8 mouse cellular contexts compared by ENCODE assay signal in genomic region chr17:65950183-65950582, GRCm38 (mm10). TPM values are rescaled to one million over a fixed set of nuclear protein-coding genes. Genes with fewer than 3 reads are reported as not detected.
DNase-seq lines count a peak whose midpoint lies in the region; ATAC-seq and TF ChIP-seq lines count a peak whose summit lies in the region.

No protein-coding gene starts in this region.

- H3K9me3 ChIP-seq in lung, postnatal 0 days (ENCODE audit: low read length), result no peaks in the 10 kb centered on the region
- H3K9me3 ChIP-seq in hindbrain, embryonic 10.5 days, result no peaks in the 10 kb centered on the region
- no peaks in the 10 kb centered on the region for H3K9me3 ChIP-seq in midbrain, embryonic 14.5 days (ENCODE audit: control insufficient read depth, low read length)

- H3K27ac ChIP-seq in lung, postnatal 0 days (ENCODE audit: low read length), result peak overlapping the region; percentile 92
- peak overlapping the region; percentile 96 for H3K27ac ChIP-seq in hindbrain, embryonic 10.5 days
- H3K27ac ChIP-seq in midbrain, embryonic 14.5 days (replicated peaks; ENCODE audit: low read depth, low read length), result peak overlapping the region; percentile 90

- no peak for DNase-seq in lung, postnatal 0 days (ENCODE audit: low spot score)
- no peak for DNase-seq in lung, postnatal 25 days (ENCODE audit: low spot score)
- DNase-seq in cerebellum, adult 9-10 months, result peak; percentile 71
- no peak for DNase-seq in hindbrain, embryonic 10.5 days (ENCODE audit: low spot score)
- no peak for DNase-seq in midbrain, embryonic 14.5 days
- no peak for DNase-seq in yolk sac, embryonic 10.5 days (ENCODE audit: low spot score)
- DNase-seq in adrenal gland, postnatal 36 days, result no peak

- H3K36me3 ChIP-seq in lung, postnatal 0 days (ENCODE audit: insufficient read depth, low read length), result no peaks in the 10 kb centered on the region; the same call in 1 of the 2 replicates
- peaks cover 35% of the 10 kb centered on the region for H3K36me3 ChIP-seq in hindbrain, embryonic 10.5 days
- H3K36me3 ChIP-seq in midbrain, embryonic 14.5 days (ENCODE audit: control insufficient read depth, insufficient read depth, low read length), result peaks cover 27% of the 10 kb centered on the region

- peak overlapping the region; percentile 53 for H3K4me2 ChIP-seq in lung, postnatal 0 days (replicated peaks; ENCODE audit: low read depth, low read length)
- peak overlapping the region; percentile 68 for H3K4me2 ChIP-seq in midbrain, embryonic 14.5 days (ENCODE audit: low read length)

- WGBS in lung, postnatal 0 days, result 25% methylated on average over 7 of the region's 7 CpGs
- WGBS in hindbrain, embryonic 10.5 days, result 40% methylated on average over 7 of the region's 7 CpGs
- 36% methylated on average over 7 of the region's 7 CpGs for WGBS in midbrain, embryonic 14.5 days

- no peak for TF ChIP-seq EP300 in lung, postnatal 0 days (IDR thresholded peaks at IDR 0.05)

- peak overlapping the region; percentile 76 for H3K9ac ChIP-seq in lung, postnatal 0 days (replicated peaks; ENCODE audit: low read depth)
- peak overlapping the region; percentile 98 for H3K9ac ChIP-seq in midbrain, embryonic 14.5 days (replicated peaks; ENCODE audit: low read length)

- no peak for ATAC-seq in lung, postnatal 0 days
- no peak for ATAC-seq in midbrain, embryonic 14.5 days (ENCODE audit: low FRiP score, low TSS enrichment)
- ATAC-seq in inflammation-experienced regulatory T-cells, adult 6 months, result no peak

- H3K4me3 ChIP-seq in lung, postnatal 0 days (ENCODE audit: low read depth, low read length), result peak overlapping the region; percentile 79
- peak overlapping the region; percentile 92 for H3K4me3 ChIP-seq in hindbrain, embryonic 10.5 days
- peak overlapping the region; percentile 95 for H3K4me3 ChIP-seq in midbrain, embryonic 14.5 days (replicated peaks; ENCODE audit: low read depth, low read length)

- H3K27me3 ChIP-seq in lung, postnatal 0 days (replicated peaks; ENCODE audit: insufficient read depth, low read length), result no peaks in the 10 kb centered on the region
- no peaks in the 10 kb centered on the region for H3K27me3 ChIP-seq in hindbrain, embryonic 10.5 days (ENCODE audit: insufficient read depth, poor library complexity, severe bottlenecking)
- no peaks in the 10 kb centered on the region for H3K27me3 ChIP-seq in midbrain, embryonic 14.5 days (ENCODE audit: control insufficient read depth, insufficient read depth, low read length)

- H3K4me1 ChIP-seq in lung, postnatal 0 days (ENCODE audit: insufficient read depth, low read depth, low read length), result 0 out of 2 replicates have a peak, but pooled peaks cover 4% of the 10 kb centered on the region
- H3K4me1 ChIP-seq in hindbrain, embryonic 10.5 days (replicated peaks), result peaks cover 16% of the 10 kb centered on the region
- peaks cover 12% of the 10 kb centered on the region; the same call in 1 of the 2 replicates for H3K4me1 ChIP-seq in midbrain, embryonic 14.5 days (ENCODE audit: control insufficient read depth, insufficient read depth, low read length)

- peak; percentile 13; the same call in 1 of the 2 replicates for TF ChIP-seq CTCF in lung, postnatal 0 days (IDR thresholded peaks at IDR 0.05)

RNA-seq across cellular contexts. Expression of gene Twsg1, which starts 0.8 kb away (rescaled TPM):
- 89.1 and 93.8 TPM in 2 replicates for polyA plus RNA-seq in lung, postnatal 0 days (2015; fragmentation: Nextera tagmentation; extraction: Ambion mirVana)
- 67.5 and 81.1 TPM in 2 replicates for polyA plus RNA-seq in hindbrain, embryonic 10.5 days (2016; fragmentation: Nextera tagmentation; extraction: Ambion mirVana)
- 53.1 and 71.4 TPM in 2 replicates for polyA plus RNA-seq in midbrain, embryonic 14.5 days (2014; fragmentation: Nextera tagmentation; extraction: Ambion mirVana)
- 10 to 100 TPM; 18.6 to 22.8 (median 22.1) TPM for polyA plus RNA-seq in inflammation-experienced regulatory T-cells, adult 6 months (2017; shearing (Covaris generic))
- 100 to 1,000 TPM; 111 to 124 TPM for total RNA-seq in adrenal gland, postnatal 36 days (2021)
